In genomic region chr10:26440720-26441119, GRCm38 (mm10) we compare ENCODE assay signal across 28 mouse cellular contexts.
DNase-seq lines count a peak whose midpoint lies in the region; ATAC-seq and TF ChIP-seq lines count a peak whose summit lies in the region.
"Had no signal": no experiment of that assay in that cellular context is flagged by ENCODE, and none has a peak within 500 bp of the region (broad histone marks: within the 10 kb centered on the region; RNA-seq: fewer than 3 reads in every experiment).

No protein-coding gene starts in this region.

- no peaks in the 10 kb centered on the region for H3K9me3 ChIP-seq in CH12.LX (replicated peaks; ENCODE audit: low read length)
- H3K9me3 ChIP-seq in intestine, embryonic 15.5 days: no peaks in the 10 kb centered on the region
- H3K9me3 ChIP-seq: embryonic facial prominence, embryonic 10.5 days; embryonic facial prominence, embryonic 13.5 days; forebrain, embryonic 12.5 days; forebrain, embryonic 15.5 days; heart, embryonic 12.5 days; heart, embryonic 15.5 days; hindbrain, embryonic 10.5 days; hindbrain, embryonic 13.5 days had no signal

- in situ Hi-C loops in CH12.LX (cut with MboI; ENCODE audit: low pct_ligation_motif_present, low pct_unique_long_range_greater_than_20kb, low sequenced_read_pairs): no loop called here

- H3K9ac ChIP-seq in CH12.LX (ENCODE audit: insufficient read depth, low read depth): no peak overlapping the region
- H3K9ac ChIP-seq in intestine, embryonic 15.5 days: no peak overlapping the region
- H3K9ac ChIP-seq: embryonic facial prominence, embryonic 13.5 days; forebrain, embryonic 12.5 days; forebrain, embryonic 15.5 days; heart, embryonic 12.5 days; heart, embryonic 15.5 days; hindbrain, embryonic 13.5 days had no signal

- no peak for TF ChIP-seq EP300 in CH12.LX (IDR thresholded peaks at IDR 0.05; ENCODE audit: low read length)

- no peaks in the 10 kb centered on the region for H3K36me3 ChIP-seq in CH12.LX (replicated peaks in 1 of 2; ENCODE audit: control insufficient read depth in 1 of 2, insufficient read depth in 1 of 2, low read length in 1 of 2)
- H3K36me3 ChIP-seq in intestine, embryonic 15.5 days: no peaks in the 10 kb centered on the region
- H3K36me3 ChIP-seq: embryonic facial prominence, embryonic 10.5 days; embryonic facial prominence, embryonic 13.5 days; forebrain, embryonic 12.5 days; forebrain, embryonic 15.5 days; heart, embryonic 12.5 days; heart, embryonic 15.5 days; hindbrain, embryonic 10.5 days; hindbrain, embryonic 13.5 days had no signal

- TF ChIP-seq CTCF in CH12.LX (conservative IDR thresholded peaks at IDR 0.05 in 1 of 2, IDR thresholded peaks at IDR 0.05 in 1 of 2; ENCODE audit: low read depth in 2 of 2, low read length in 2 of 2): no peak

- peak; percentile 58 for DNase-seq in kidney, adult 9 months
- no peak for DNase-seq in kidney, postnatal 4 days
- peak; percentile 7 for DNase-seq in CH12.LX (ENCODE audit: extremely low read depth)
- DNase-seq in lung, postnatal 25 days (ENCODE audit: low spot score): no peak
- DNase-seq in thymus, postnatal 36 days: no peak
- DNase-seq: adrenal gland, adult 8-10 months; adrenal gland, postnatal 25 days; cerebellum, adult 11-12 months; cerebellum, adult 8-10 months; cerebellum, postnatal 10 days; cerebellum, postnatal 36 days; embryo, embryonic 11 days; gastrocnemius, postnatal 25 days; heart, adult 18-20 months; heart, postnatal 10 days; heart, postnatal 36 days had no signal

- dilution Hi-C loops in CH12.LX (cut with MboI; ENCODE audit: extremely low pct_ligation_motif_present, extremely low pct_unique_long_range_greater_than_20kb, low sequenced_read_pairs): no loop called here

- H3K79me2 ChIP-seq in CH12.LX (replicated peaks; ENCODE audit: control insufficient read depth, extremely low read depth, insufficient read depth, poor library complexity, severe bottlenecking): no peaks in the 10 kb centered on the region

- H3K4me3 ChIP-seq in CH12.LX (replicated peaks in 1 of 3; ENCODE audit: low read depth in 2 of 3, low read length in 2 of 3, poor library complexity in 1 of 3): no peak overlapping the region
- H3K4me3 ChIP-seq in intestine, embryonic 15.5 days (replicated peaks): no peak overlapping the region
- H3K4me3 ChIP-seq: embryonic facial prominence, embryonic 10.5 days; embryonic facial prominence, embryonic 13.5 days; erythroblast, embryonic 14.5 days; forebrain, embryonic 12.5 days; forebrain, embryonic 15.5 days; heart, embryonic 12.5 days; heart, embryonic 15.5 days; hindbrain, embryonic 10.5 days; hindbrain, embryonic 13.5 days had no signal

- no peak for TF ChIP-seq POLR2A in CH12.LX (IDR thresholded peaks at IDR 0.05; ENCODE audit: low read depth, low read length)

- no peak for TF ChIP-seq RAD21 in CH12.LX (IDR thresholded peaks at IDR 0.05; ENCODE audit: low read depth, low read length)

- peak; percentile 87 for ATAC-seq in intestine, embryonic 15.5 days
- ATAC-seq: activated CD4-positive, CD25-positive, alpha-beta regulatory T cell, adult 4 months; CD4-positive, CD25-positive, alpha-beta regulatory T cell, adult 4 months; forebrain, embryonic 15.5 days had no signal

- peaks cover 0 to 5% of the 10 kb centered on the region in 2 experiments; a peak in 1 of 4 replicates for H3K4me1 ChIP-seq in CH12.LX (ENCODE audit: control insufficient read depth in 1 of 2, insufficient read depth in 2 of 2)
- H3K4me1 ChIP-seq in intestine, embryonic 15.5 days (replicated peaks): no peaks in the 10 kb centered on the region
- H3K4me1 ChIP-seq: embryonic facial prominence, embryonic 10.5 days; forebrain, embryonic 12.5 days; forebrain, embryonic 15.5 days; heart, embryonic 12.5 days; heart, embryonic 15.5 days; hindbrain, embryonic 10.5 days; hindbrain, embryonic 13.5 days had no signal

- WGBS in intestine, embryonic 15.5 days: 97% methylated on average over 1 of the region's 1 CpGs

- H3K4me2 ChIP-seq in CH12.LX (ENCODE audit: insufficient read depth, low read depth, poor library complexity, severe bottlenecking): no peak overlapping the region
- no peak overlapping the region for H3K4me2 ChIP-seq in intestine, embryonic 15.5 days (replicated peaks)
- H3K4me2 ChIP-seq: embryonic facial prominence, embryonic 13.5 days; forebrain, embryonic 12.5 days; forebrain, embryonic 15.5 days; heart, embryonic 12.5 days; heart, embryonic 15.5 days; hindbrain, embryonic 13.5 days had no signal

- no peak overlapping the region for H3K27ac ChIP-seq in CH12.LX (ENCODE audit: insufficient read depth, low read depth)
- no peak overlapping the region for H3K27ac ChIP-seq in intestine, embryonic 15.5 days
- H3K27ac ChIP-seq: embryonic facial prominence, embryonic 10.5 days; embryonic facial prominence, embryonic 13.5 days; forebrain, embryonic 12.5 days; forebrain, embryonic 15.5 days; heart, embryonic 15.5 days; hindbrain, embryonic 10.5 days; hindbrain, embryonic 13.5 days had no signal

- H3K27me3 ChIP-seq in CH12.LX (replicated peaks): no peaks in the 10 kb centered on the region
- no peaks in the 10 kb centered on the region for H3K27me3 ChIP-seq in intestine, embryonic 15.5 days (replicated peaks)
- H3K27me3 ChIP-seq: embryonic facial prominence, embryonic 13.5 days; forebrain, embryonic 12.5 days; forebrain, embryonic 15.5 days; heart, embryonic 12.5 days; heart, embryonic 15.5 days; hindbrain, embryonic 13.5 days had no signal

TF ChIP-seq in CH12.LX, 34 proteins besides CTCF, POLR2A, EP300 and RAD21:
- no peak for TF ChIP-seq ZKSCAN1 (IDR thresholded peaks at IDR 0.05; ENCODE audit: borderline replicate concordance, low read depth, low read length)

Comparison
In these comparisons a context has a peak if more than half of its experiments do, and no peak if none do; other contexts are left out.
1. DNase-seq: peak in kidney, adult 9 months (single experiment) and CH12.LX (single experiment); none in kidney, postnatal 4 days (0 of 2), lung, postnatal 25 days (single experiment) and thymus, postnatal 36 days (0 of 2).